Mouse (Mus musculus) erythroblast, embryonic 14.5 days (primary cell): ENCODE measurements around the gene Tardbp. TPM values are rescaled to one million over a fixed set of nuclear protein-coding genes. Genes with fewer than 3 reads are reported as not detected.

Experiments used
- H3K27me3 ChIP-seq: 2 replicates; pipeline ENCODE4 v1.6.1; 2012; ENCODE audit warnings: inconsistent platforms; ENCODE audit not compliant: control insufficient read depth
- H3K36me3 ChIP-seq: 2 replicates; pipeline ENCODE4 v1.6.1; 2012; ENCODE audit warnings: mild to moderate bottlenecking, inconsistent platforms; ENCODE audit not compliant: control insufficient read depth
- H3K4me1 ChIP-seq: 2 replicates; pipeline ENCODE4 v1.6.1; 2012; ENCODE audit warnings: inconsistent platforms; ENCODE audit not compliant: control insufficient read depth
- H3K4me3 ChIP-seq: replicated peaks from 2 replicates; pipeline ENCODE3; 2012; ENCODE audit warnings: moderate library complexity, mild to moderate bottlenecking, inconsistent platforms
- H3K9me3 ChIP-seq: 2 replicates; pipeline ENCODE4 v1.6.1; 2012; ENCODE audit warnings: low read length, inconsistent platforms, mixed read lengths; ENCODE audit not compliant: control insufficient read depth
- GATA1 ChIP-seq: IDR thresholded peaks from 2 replicates; pipeline ENCODE4 v1.6.1; 2012; ENCODE audit warnings: low read length, inconsistent platforms, mixed read lengths
- TAL1 ChIP-seq: IDR thresholded peaks from 3 replicates; pipeline ENCODE4 v1.6.1; 2012; ENCODE audit warnings: low read length, inconsistent platforms, mixed read lengths
- polyA plus RNA-seq: library from polyadenylated mRNA; stranded (reverse); fragments of >175 nt; gene quantifications from 2 replicates; pipeline ENCODE4 v1.2.3, GENCODE M21; 2012

Gene Tardbp
- polyA plus RNA-seq, 1 experiment: 2.2 TPM

DNA sequence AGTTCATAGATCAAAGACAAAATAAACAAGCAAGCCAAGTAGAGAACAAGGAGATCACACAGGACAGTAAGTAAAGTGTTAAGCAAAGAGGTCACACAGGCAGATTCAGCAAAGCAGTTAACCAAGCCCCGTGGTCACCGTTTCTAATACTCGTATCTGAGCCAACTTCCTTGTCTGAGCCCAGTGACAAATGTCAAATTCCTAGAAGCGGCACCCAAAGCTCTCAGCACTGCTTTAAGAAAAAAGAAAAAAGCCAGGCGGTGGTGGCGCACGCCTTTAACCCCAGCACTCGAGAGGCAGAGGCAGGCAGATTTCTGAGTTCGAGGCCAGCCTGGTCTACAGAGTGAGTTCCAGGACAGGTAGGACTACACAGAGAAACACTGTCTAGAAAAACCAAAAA lies 40.2 kb downstream of the Tardbp start:
- no peak for TF ChIP-seq TAL1
- TF ChIP-seq GATA1: no peak
- no peaks in the 10 kb centered on the region for H3K9me3 ChIP-seq
- H3K4me1 ChIP-seq: peaks cover 25% of the 10 kb centered on the region
- H3K27me3 ChIP-seq: no peaks in the 10 kb centered on the region
- peaks cover 17% of the 10 kb centered on the region for H3K36me3 ChIP-seq
- no peak overlapping the region for H3K4me3 ChIP-seq

DNA sequence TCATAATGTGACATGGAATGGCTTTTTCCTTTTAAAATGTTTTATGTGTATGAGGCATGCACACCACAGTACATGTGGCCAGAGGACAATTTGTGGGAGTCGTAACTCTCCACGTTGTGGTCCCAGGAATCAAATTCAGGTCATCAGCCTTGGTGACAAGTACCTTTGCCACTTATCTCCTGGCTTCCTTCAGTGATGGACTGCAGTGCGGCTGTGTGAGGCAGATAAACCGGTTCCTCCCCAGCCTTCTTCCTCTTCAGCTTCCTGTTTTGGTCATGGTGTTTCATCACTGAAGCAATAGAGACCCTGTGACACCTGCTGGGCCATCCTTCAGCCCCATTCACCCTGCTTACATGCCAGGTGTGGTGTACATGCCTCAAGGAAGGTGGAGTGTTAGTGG lies 43.6 kb downstream of the Tardbp start:
- Histone ChIP-seq H3K4me1 (peaks cover 14% of the 10 kb centered on the region), H3K4me3 (no peak overlapping the region), H3K27me3 (no peaks in the 10 kb centered on the region), H3K36me3 (peaks cover 51% of the 10 kb centered on the region), H3K9me3 (no peaks in the 10 kb centered on the region)
- no peak for TF ChIP-seq TAL1
- TF ChIP-seq GATA1: no peak

DNA sequence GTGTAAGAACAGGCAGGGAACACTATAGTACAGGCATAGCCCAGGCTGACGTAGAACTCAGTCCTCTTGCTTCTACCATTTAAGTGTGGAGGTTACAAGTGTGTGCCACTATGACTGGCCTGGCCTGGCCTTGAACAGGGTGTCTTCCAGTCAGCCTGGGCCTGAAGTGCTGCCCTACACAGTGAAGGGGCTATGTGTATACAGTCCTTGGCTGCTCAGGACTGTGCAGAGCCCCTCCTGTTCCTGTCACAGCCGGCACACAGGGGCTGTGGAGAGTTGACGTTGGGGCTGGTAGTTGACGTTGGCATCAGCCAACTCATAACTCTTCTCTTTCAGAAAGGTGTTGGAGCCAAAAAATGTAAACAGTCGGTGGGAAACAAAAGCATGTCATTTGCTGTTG lies 45.4 kb downstream of the Tardbp start:
- Histone ChIP-seq H3K27me3 (no peaks in the 10 kb centered on the region), H3K9me3 (no peaks in the 10 kb centered on the region), H3K36me3 (peaks cover 70% of the 10 kb centered on the region), H3K4me3 (no peak overlapping the region), H3K4me1 (peaks cover 11% of the 10 kb centered on the region)
- no peak for TF ChIP-seq TAL1
- TF ChIP-seq GATA1: no peak

DNA sequence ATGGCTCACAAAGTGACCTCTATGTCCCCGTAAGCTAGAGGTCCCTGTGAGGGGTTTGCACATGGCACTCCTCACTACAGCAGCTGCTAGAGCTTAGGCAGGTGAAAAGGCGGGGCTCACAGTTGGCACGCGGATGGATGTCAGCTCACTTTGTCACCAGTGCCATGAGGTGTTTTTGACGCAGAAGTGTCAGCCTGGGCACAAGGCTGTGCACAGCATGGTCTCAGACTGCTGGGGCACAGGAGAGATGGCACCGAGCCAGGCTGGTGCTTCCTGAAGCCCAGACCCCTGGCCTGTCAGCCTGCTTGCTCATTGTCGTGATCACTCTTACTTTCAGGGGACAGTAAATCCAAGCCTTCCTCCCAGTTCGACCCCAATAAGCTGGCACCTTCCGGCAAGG lies 46.1 kb downstream of the Tardbp start:
- peaks cover 76% of the 10 kb centered on the region for H3K36me3 ChIP-seq
- H3K4me3 ChIP-seq: no peak overlapping the region
- TF ChIP-seq GATA1 (no peak), TAL1 (no peak)
- H3K27me3 ChIP-seq: no peaks in the 10 kb centered on the region
- no peaks in the 10 kb centered on the region for H3K9me3 ChIP-seq
- peaks cover 11% of the 10 kb centered on the region for H3K4me1 ChIP-seq

DNA sequence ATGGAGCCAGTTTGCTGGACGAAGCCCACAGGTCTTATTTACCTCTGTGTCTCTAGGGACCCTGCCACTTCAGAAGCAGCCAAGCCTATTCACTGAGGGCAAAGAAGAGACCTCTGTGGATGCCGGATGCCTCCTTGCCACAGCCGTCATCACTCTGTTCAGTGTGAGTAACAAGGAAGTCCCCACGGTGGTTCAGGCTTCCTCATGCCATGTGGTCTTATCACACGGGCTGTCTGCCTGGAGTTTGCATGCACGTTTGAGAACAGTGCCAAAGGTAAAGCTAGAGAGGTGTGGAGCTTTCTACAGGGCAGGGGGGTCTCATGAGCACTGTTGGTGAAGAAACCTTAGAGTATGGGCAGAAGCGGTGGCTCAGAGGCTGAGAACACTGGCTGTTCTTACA lies 53.6 kb downstream of the Tardbp start:
- Histone ChIP-seq H3K27me3 (no peaks in the 10 kb centered on the region), H3K36me3 (peaks cover 96% of the 10 kb centered on the region), H3K9me3 (no peaks in the 10 kb centered on the region), H3K4me1 (no peaks in the 10 kb centered on the region), H3K4me3 (no peak overlapping the region)
- TF ChIP-seq TAL1: no peak
- no peak for TF ChIP-seq GATA1

DNA sequence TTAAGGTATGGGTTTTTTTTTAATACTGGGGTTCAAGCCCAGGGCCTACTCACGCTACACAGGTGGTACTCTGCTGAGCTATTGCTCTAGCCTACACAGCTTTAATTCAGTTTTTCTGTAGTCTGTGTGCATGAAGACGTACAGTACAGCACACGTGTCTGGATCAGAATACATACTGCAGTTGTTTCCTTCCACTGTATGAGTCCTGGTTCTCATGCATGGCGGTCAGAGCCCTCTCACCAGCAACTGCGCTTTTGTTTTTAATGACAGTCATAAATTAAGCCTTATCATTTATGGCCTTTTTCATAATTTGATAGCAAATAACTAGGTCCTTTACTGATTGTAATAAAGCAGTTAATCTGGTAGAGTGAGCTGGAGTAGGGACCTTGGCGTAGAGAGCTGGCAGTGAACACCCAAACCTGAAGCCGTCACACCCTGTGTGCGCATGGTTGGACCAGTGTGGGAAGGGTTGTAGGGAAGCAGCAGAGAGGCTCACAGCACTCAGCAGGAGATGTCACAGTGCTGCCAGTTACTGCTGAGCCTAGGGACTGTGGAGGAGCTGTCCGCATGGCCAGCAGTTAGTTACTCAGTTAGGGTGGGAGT lies 56.0 kb downstream of the Tardbp start:
- H3K4me3 ChIP-seq: no peak overlapping the region
- H3K36me3 ChIP-seq: peaks cover 94% of the 10 kb centered on the region
- H3K9me3 ChIP-seq: no peaks in the 10 kb centered on the region
- no peaks in the 10 kb centered on the region for H3K27me3 ChIP-seq
- TF ChIP-seq GATA1 (no peak), TAL1 (no peak)
- H3K4me1 ChIP-seq: no peaks in the 10 kb centered on the region

DNA sequence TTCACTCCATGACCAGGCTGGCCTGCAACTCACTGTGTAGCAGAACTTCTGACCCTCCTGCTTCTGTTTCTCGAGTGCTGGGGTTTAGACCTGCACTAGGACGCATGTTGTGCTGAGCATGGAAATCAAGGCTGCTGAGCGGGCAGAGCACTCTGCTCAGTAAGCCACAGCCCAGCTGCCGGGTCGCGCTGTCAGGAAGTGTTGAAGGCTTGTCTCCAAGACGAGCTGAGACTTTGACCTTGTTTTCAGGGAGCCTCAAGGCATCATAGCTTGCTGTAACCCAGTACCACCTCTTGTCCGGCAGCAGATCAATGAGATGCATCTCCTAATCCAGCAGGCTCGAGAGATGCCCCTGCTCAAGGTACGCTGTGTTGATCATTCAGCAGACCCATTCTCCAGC lies 56.7 kb downstream of the Tardbp start:
- H3K4me1 ChIP-seq: no peaks in the 10 kb centered on the region
- no peaks in the 10 kb centered on the region for H3K9me3 ChIP-seq
- no peak for TF ChIP-seq TAL1
- no peak for TF ChIP-seq GATA1
- peaks cover 94% of the 10 kb centered on the region for H3K36me3 ChIP-seq
- H3K27me3 ChIP-seq: no peaks in the 10 kb centered on the region
- no peak overlapping the region for H3K4me3 ChIP-seq

DNA sequence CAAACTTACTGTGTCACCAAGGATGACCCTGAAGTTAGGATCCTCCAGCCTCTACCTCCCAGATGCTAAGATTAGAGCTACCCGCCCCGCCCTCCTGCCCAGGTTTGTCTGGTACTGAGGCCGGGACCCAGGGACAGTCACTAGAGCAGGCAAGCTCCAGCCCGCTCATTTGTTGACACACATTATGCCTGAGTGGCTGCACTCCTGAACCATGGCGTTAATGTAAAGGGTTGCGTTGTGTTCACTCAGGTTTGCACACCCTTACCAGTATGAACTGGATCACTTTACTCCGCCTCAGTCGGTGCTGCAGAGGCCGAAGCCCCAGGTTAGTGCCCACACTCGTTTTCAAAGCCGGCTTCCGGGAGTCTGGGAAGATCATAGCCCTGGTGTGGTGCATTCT lies 63.2 kb downstream of the Tardbp start:
- H3K9me3 ChIP-seq: no peaks in the 10 kb centered on the region
- peaks cover 85% of the 10 kb centered on the region for H3K36me3 ChIP-seq
- peaks cover 9% of the 10 kb centered on the region for H3K4me1 ChIP-seq
- TF ChIP-seq TAL1 (no peak), GATA1 (no peak)
- H3K27me3 ChIP-seq: no peaks in the 10 kb centered on the region
- H3K4me3 ChIP-seq: no peak overlapping the region

DNA sequence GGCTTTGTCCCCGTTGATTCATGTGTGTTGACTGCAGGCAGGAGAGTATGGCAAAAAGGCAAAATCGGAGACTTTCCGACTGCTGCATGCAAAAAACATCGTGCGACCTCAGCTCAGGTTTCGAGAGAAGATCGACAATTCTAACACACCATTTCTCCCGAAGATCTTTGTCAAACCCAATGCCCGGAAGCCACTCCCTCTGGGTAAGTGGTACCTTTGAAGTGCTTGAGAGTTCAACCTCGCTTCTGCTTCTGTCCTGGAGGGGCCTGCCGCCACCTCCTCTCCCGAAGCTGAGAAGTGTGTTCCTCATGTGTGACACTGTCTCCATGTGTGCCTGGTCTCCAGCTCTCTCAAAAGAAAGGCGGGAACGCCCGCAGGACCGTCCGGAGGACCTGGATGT lies 64.1 kb downstream of the Tardbp start:
- Histone ChIP-seq H3K36me3 (peaks cover 76% of the 10 kb centered on the region), H3K9me3 (no peaks in the 10 kb centered on the region), H3K4me1 (peaks cover 15% of the 10 kb centered on the region), H3K4me3 (no peak overlapping the region), H3K27me3 (no peaks in the 10 kb centered on the region)
- no peak for TF ChIP-seq GATA1
- no peak for TF ChIP-seq TAL1

Other genes starting within 250 kb of the Tardbp start
- gene Ubiad1, start 182.2 kb downstream of the Tardbp start, polyA plus RNA-seq: 0.29 and 1.2 TPM in 2 replicates
- 0.99 and 1.2 TPM in 2 replicates for gene Mtor, start 178.4 kb downstream of the Tardbp start, polyA plus RNA-seq
- gene Angptl7, start 126.6 kb downstream of the Tardbp start, polyA plus RNA-seq: 0.06 TPM in 1 of 2 replicates, not detected in the other
- 2.9 and 3.1 TPM in 2 replicates for gene Exosc10, start 68.6 kb downstream of the Tardbp start, polyA plus RNA-seq
- 3.4 and 4.3 TPM in 2 replicates for gene Srm, start 35.5 kb downstream of the Tardbp start, polyA plus RNA-seq
- gene Masp2, start 24.5 kb downstream of the Tardbp start, polyA plus RNA-seq: 0.06 and 0.12 TPM in 2 replicates
- gene Gm572, start 16.3 kb upstream of the Tardbp start, polyA plus RNA-seq: not detected in 2 replicates
- gene Casz1, start 177.4 kb upstream of the Tardbp start, polyA plus RNA-seq: 0.03 TPM in 1 of 2 replicates, not detected in the other